Mouse (Mus musculus): ENCODE measurements around the gene Mcu.

GRCm38 (mm10) chr10:59571273-59571672, 45.2 kb downstream of the Mcu start:
- TF ChIP-seq ZNF384 (IDR thresholded peaks at IDR 0.05; ENCODE audit: low read depth, low read length): no peak
- no peak for TF ChIP-seq CHD2 (IDR thresholded peaks at IDR 0.05; ENCODE audit: low read depth, low read length)
- TF ChIP-seq ZC3H11A (IDR thresholded peaks at IDR 0.05; ENCODE audit: borderline replicate concordance, low read depth, low read length): no peak

Data from ES-E14 (cell line).